Mouse (Mus musculus) skeletal muscle tissue, adult 2 months (tissue): ENCODE results near the gene Ccsap.
A peak's percentile ranks its signal among the peaks of the same experiment; 100 is the strongest.

Source experiments
- DNase-seq: peaks from one replicate; pipeline ENCODE4 v3.0.0-alpha.2; 2012; ENCODE audit warnings: low read depth, low spot score

The Ccsap gene

DNA sequence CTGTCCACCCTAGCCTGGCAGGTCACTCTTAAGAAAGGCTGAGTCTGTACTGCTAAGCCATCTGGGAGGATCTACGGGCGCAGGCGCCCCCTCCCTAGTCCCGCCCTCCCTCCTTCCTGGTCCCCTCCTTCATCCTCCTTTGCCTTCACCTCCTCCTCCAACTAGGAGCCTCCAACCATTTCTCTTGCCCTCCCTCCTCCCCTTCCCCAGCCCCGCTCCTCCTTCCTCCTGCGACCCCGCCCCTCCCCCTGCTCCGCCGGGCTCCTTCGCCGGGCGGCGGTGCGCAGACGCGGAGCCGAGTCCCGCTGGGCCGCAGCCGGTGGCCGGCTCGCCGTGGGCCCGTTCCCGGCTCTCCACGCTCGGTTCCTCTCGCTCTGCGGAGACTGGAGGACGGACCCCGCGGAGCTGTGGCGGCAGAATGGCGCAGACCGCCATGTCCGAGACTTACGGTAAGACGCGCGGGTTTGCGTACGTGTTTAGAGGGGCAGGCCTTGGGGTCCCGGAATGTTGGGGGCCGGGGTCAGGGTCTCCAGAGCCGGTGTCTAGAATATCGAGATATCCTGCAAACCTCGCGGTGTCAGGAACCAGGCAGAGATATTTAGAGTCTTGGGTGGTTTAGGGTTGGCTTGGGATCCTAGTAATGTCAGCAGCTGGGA lies 54.2 kb downstream of the Ccsap start, which contains the start of gene Rab4a:
Rab4a (plus strand) TSS at position 268 of the 656 bp plus-strand sequence.
- DNase-seq = peak; percentile 76

DNA sequence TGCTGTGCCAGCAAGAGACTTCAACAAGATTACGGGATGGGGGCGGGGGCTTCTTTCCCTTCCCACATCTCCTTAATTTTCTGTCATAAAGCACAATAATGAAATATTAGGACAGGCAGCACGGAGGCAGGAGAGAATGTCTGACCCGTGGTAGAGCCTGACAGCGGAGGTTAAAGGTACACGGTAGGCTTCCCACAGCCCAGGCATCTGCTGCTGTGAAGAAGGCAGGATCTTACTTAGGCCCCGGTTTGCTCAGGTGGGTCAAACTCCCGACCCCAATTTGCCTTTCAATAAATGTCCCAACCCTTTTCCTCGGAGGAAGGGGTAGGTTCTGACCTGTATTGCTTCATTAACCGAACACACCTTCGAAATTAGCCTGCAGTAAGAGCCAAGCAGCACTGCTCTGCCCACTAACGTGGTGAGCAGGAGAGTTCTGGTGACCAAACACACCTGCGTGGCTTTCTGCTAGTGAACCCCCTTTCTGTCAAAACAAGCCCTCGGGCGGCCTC lies 54.7 kb downstream of the Ccsap start:
- DNase-seq = no peak

DNA sequence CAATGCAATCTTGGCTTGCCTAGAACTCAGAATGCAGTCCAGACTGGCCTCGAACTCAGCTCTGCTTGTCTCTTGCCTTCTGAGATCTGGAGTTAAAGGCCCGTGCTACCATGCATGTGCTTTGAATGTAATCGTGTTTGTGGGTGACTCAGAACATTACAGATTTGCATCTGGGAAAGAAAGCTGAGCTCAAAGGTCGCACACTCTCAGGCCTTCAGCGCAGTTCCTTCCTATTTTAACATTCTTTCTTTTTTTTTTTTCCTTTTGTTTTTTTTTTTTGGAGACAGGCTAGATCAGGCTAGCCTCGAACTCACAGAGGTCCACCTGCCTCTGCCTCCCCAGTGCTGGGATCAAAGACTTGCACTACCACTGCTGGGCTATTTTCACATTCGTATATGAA lies 55.4 kb downstream of the Ccsap start:
- DNase-seq = no peak

DNA sequence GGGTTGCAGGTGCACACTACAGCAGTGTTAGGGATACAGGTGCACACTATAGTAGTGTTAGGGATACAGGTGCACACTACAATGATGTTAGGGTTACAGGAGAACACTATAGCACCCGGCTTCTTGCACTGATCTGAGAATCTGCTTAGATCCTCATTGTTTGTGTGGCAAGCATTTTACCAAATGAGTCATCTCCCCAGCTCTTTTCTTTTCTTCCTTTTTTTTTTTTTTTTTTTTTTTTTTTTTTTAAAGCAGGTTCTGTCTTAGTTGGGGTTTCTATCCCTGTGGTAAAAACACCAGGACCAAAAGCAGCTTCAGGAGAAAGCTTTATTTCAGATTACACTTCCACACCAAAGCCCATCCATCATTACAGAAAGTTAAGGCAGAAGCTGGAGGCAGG lies 56.4 kb downstream of the Ccsap start:
- no peak for DNase-seq

DNA sequence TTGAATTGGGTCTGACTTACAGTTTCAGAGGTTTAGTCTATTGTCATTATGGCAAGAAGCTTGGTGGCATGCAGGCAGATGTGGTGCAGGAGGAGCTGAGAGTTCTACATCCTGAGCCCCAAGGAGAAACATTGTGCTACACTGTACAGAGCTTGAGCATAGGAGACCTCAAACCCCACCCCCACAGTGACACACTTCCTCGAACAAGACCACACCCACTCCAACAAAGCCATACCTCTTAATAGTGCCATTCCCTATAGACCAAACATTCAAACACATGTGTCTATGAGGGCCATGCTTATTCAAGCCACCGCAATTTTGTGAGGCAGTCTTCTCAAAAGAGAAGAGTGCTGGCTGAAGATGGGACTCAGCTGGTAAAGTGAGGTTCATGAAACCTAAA lies 58.5 kb downstream of the Ccsap start:
- DNase-seq = no peak

DNA sequence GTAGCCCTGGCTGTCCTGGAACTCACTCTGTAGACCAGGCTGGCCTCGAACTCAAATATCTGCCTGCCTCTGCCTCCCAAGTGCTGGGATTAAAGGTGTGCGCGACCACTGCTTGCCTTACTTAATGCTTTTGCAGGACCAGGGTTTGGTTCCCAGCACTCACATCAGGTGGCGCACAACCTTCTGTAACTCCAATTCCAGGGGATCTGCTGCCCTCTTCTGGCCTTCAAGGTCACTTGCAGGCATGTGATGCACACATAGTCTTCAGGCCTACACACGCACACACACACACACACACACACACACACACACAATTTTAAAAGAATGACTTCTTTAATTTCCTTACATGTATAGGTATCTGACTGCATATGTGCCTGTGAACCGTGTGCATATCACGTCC lies 59.1 kb downstream of the Ccsap start:
- no peak for DNase-seq

DNA sequence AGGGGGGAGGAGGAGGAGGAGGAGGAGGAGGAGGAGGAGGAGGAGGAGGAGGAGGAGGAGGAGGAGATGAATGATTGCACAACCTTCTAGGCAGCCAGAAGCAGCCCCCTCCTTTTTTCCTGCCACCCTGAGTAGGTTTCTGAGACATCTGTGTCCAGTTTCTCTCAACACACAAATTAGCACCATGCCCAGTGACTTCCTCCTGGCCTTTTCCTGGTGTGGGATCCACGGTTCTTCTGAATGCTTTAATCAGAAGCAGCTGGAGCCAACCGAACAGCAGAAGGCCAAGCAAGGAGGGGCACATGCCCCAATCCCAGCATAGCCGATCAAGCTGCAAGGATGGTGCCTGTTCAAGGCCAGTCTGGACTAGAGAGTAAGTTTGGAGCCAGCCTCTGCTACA lies 60.1 kb downstream of the Ccsap start:
- no peak for DNase-seq

DNA sequence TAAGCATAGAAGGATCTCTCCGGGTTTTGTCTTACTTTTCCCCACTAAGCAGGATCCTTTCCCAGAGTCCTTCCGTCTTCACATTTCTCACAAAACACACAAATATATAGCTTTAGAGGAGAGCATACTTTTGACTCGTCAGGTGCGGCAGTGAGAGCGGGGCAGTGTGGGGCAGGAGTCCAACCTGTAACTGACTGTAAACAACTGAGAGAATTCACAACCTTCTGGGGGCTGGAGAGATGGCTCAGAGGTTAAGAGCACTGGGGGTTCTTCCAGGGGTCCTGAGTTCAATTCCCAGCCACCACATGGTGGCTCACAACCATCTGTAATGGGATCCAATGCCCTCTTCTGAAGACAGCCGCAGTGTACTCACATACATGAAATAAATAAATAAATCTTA lies 60.6 kb downstream of the Ccsap start:
- DNase-seq = no peak

DNA sequence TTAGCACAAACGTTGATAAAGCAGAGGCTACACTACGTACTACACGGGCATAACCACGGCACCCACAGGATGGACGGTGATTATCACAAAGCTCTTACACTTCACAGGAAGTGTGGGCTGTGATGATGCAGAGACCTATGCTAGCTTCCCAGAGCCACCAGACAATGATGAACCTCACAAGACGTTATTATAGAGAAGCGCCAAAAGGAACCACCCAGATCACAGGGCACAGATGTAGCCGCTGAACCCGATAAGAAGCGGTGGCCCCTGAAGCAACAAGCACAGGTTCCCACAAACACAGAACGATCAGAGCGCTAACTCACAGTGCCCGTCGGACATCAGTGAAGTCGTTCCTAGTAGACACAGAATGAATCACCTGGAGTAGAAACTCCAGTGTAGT lies 62.1 kb downstream of the Ccsap start:
- DNase-seq = no peak

DNA sequence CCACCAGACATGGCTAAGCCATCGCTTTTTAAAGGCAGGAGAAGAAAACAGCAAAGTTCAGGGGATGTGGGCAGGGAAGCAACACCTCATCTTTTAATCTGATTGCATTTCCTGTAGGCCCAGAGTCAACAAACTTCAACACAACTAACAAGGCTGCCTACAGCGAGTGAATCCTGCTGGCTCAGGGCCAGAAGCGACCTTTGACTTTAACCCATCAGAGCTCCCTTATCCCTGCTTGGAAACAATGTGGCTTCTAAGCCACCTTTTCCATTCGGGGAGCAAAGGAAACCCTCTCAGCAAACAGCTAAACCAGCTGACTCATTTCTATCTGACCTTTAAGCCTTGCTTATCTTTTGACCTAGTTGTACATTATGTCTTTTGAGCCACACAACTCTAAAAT lies 63.3 kb downstream of the Ccsap start:
- DNase-seq = no peak

DNA sequence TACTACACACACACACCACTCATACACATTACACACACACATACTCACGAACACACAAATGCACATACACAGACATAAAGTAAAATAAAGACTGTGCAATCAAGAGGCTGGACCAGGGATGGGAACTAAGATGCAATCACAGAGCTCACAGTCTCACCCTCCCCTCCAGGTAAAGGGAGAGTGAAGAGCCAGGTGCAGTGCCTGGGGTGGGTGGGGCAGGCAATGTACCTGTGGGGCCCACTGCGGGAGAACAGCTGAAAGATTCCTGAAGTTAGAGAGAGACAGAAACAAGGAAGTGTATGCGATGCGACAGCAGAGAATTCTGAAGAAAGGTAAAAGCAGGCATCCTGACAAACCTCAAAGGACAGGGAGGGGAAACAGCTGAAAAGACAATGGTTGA lies 65.2 kb downstream of the Ccsap start:
- DNase-seq = no peak

DNA sequence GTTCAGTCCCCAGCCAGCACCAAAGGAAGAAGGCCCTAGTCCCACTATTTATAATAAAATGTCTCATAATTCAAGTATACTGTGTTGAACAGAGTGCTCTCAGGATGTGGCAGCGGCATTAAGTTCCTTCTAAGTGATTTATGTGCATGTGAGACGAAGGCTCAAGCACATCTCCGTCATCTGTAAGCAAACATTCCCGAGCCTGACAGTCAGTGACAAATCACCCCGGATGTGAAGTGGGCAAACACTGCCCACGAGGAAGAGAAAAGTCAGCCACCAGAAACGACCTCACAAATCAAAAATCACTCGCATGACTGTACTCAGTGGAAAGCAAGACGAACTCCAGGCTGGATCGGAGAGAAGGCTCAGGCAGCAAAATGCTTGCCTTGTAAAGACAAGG lies 66.1 kb downstream of the Ccsap start:
- no peak for DNase-seq

DNA sequence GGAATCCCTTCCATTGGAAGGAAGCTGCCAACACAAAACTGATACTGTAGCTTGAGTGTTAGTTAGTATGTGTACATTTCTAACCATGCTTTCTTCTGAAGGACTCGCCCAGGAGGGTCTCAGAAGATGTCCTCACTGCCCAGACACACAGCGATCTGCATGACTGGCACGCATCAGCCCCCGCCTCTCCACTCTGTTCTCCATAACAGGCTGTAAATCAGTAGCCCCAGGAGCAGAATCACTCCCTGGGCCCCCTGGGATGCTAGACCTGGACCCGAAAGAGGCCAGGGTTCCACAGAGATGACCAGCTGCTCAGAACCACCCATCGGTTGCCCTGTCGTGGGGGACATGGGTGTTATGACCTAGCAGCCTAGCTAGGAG lies 68.2 kb downstream of the Ccsap start:
- DNase-seq = no peak

DNA sequence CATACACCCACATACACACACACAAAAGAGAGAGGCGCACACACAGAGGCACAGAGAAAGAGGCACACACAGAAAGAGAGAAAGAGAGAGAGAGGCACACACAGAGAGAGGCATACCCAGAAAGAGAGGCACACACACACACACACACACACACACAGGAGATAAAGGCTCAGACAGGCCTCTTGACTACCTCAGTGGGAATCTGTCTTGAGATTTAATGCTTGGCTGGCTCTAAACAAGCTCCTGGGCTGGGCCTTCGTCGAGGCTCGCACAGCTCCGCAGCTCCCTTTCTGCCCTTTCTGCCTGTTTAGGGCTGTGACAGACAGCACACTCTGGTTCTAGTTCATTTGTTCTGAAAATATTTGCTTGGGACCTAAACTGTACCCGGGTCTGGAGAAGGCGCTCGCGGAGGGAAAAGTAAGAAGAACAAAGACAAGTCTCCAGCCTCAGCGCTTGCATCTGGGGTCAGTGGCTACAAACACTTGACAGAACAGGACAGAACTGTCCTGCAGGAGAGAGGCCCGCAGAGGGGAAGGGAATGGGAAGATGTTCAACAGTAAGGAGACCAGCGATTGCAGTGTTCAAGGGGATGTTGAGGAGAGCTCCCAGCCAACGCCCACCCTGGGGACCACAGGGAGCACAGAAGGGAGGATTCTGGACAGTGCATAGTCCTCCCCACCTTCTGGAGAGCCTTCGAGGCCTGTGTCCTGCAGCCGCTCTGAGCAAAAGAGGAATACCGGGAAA lies 68.7 kb downstream of the Ccsap start:
- no peak for DNase-seq
